Mouse (Mus musculus) cortical plate, adult 2 months (tissue): ENCODE results near the gene Atp13a1.

Experiments
- CTCF ChIP-seq: fragments of 200-500 bp; IDR thresholded peaks from 2 replicates; pipeline ENCODE4 v1.5.1; 2011; ENCODE audit warnings: mild to moderate bottlenecking, control low read depth, low read length; ENCODE audit not compliant: insufficient read depth; ENCODE audit errors: extremely low read depth
- POLR2A ChIP-seq: fragments of 200-500 bp; IDR thresholded peaks from 2 replicates; pipeline ENCODE4 v1.6.1; 2011; ENCODE audit warnings: mild to moderate bottlenecking, low read length, control low read depth; ENCODE audit not compliant: insufficient read depth; ENCODE audit errors: extremely low read depth

DNA sequence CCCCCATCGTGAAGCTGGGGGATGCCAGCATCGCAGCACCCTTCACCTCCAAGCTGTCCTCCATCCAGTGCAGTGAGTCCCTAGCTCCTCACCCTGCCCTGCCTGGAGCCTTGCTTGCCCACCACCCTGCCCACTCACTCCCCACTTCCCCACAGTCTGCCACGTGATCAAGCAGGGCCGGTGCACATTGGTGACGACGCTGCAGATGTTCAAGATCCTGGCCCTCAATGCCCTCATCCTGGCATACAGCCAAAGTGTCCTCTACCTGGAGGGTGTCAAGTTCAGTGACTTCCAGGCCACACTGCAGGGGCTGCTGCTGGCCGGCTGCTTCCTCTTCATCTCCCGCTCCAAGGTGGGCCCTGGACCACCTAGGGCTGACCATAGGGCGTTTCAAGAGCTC is 14.5 kb downstream of the Atp13a1 start:
- TF ChIP-seq CTCF: no peak
- TF ChIP-seq POLR2A: no peak
